Mouse (Mus musculus) ES-E14 (cell line): ENCODE data around the gene Hlcs. TPM values are rescaled to one million over a fixed set of nuclear protein-coding genes. Genes with fewer than 3 reads are reported as not detected.
A peak's percentile ranks its signal among the peaks of the same experiment; 100 is the strongest.

Source experiments
- DNase-seq: peaks from one replicate; pipeline ENCODE4 v3.0.0-alpha.2; 2013; ENCODE audit warnings: low read depth, low spot score
- H3K27ac ChIP-seq: 2 replicates; pipeline ENCODE4 v1.5.1; 2012; ENCODE audit warnings: low read depth, mild to moderate bottlenecking, low read length, moderate library complexity, mixed read lengths; ENCODE audit not compliant: poor library complexity, insufficient read depth, severe bottlenecking
- H3K36me3 ChIP-seq: 2 replicates; pipeline ENCODE4 v1.6.1; 2012; ENCODE audit warnings: mild to moderate bottlenecking, low read length, moderate library complexity, mixed read lengths; ENCODE audit not compliant: control insufficient read depth, poor library complexity, insufficient read depth, severe bottlenecking
- H3K4me1 ChIP-seq, 2 experiments: fragments of 150-350 bp in 1 of 2; sonication (generic) in 1 of 2; 2 replicates each; pipeline ENCODE4 v1.6.1; 2012; ENCODE audit warnings: low read length in 2 of 2, mild to moderate bottlenecking in 1 of 2, mixed read lengths in 1 of 2; ENCODE audit not compliant: control insufficient read depth in 2 of 2, insufficient read depth in 2 of 2, poor library complexity in 1 of 2
- H3K4me3 ChIP-seq, 2 experiments: fragments of 150-350 bp in 1 of 2; sonication (generic) in 1 of 2; 2 replicates each; pipeline ENCODE4 v1.5.1; 2012; ENCODE audit warnings: low read length in 2 of 2, low read depth in 1 of 2, mild to moderate bottlenecking in 1 of 2, mixed read lengths in 1 of 2; ENCODE audit not compliant: insufficient read depth in 1 of 2, poor library complexity in 1 of 2, severe bottlenecking in 1 of 2
- H3K9ac ChIP-seq: 2 replicates; pipeline ENCODE4 v1.6.1; 2012; ENCODE audit warnings: low read depth, mild to moderate bottlenecking, low read length, mixed read lengths; ENCODE audit not compliant: poor library complexity, insufficient read depth, severe bottlenecking
- H3K9me3 ChIP-seq: fragments of 150-350 bp; sonication (generic); 2 replicates; pipeline ENCODE4 v1.6.1; 2012; ENCODE audit warnings: low read depth, mild to moderate bottlenecking, low read length; ENCODE audit not compliant: control insufficient read depth, insufficient read depth
- CHD2 ChIP-seq: IDR thresholded peaks from 2 replicates; pipeline ENCODE4 v1.6.1; 2014; ENCODE audit warnings: mild to moderate bottlenecking, low read depth, low read length, inconsistent platforms
- HCFC1 ChIP-seq: IDR thresholded peaks from 2 replicates; pipeline ENCODE4 v1.6.1; 2012; ENCODE audit warnings: low read length, inconsistent platforms, borderline replicate concordance; ENCODE audit not compliant: insufficient read depth
- MAFK ChIP-seq: IDR thresholded peaks from 2 replicates; pipeline ENCODE4 v1.6.1; 2014; ENCODE audit warnings: mild to moderate bottlenecking, low read depth, low read length, inconsistent platforms; ENCODE audit not compliant: insufficient read depth
- ZC3H11A ChIP-seq: IDR thresholded peaks from 2 replicates; pipeline ENCODE4 v1.6.1; 2012; ENCODE audit warnings: low read depth, mild to moderate bottlenecking, inconsistent platforms, low read length, borderline replicate concordance
- ZNF384 ChIP-seq: IDR thresholded peaks from 2 replicates; pipeline ENCODE4 v1.6.1; 2012; ENCODE audit warnings: low read depth, low read length, inconsistent platforms
- in situ Hi-C, 2 experiments: fragments of 600-800 bp; cut with MboI; formaldehyde crosslinking; loops; one replicate each; pipeline ENCODE4 v1.15.1; 2025; ENCODE audit warnings: low sequenced_read_pairs in 2 of 2, inconsistent platforms in 1 of 2; ENCODE audit not compliant: unreplicated experiment in 2 of 2
- total RNA-seq: library from RNA; depleted of rRNA; stranded (reverse); fragments of 300-350 nt; gene quantifications from 2 replicates; pipeline ENCODE4 v1.2.3, GENCODE M21; 2012

Gene Hlcs
- total RNA-seq, 1 experiment, result 5.2 TPM

DNA sequence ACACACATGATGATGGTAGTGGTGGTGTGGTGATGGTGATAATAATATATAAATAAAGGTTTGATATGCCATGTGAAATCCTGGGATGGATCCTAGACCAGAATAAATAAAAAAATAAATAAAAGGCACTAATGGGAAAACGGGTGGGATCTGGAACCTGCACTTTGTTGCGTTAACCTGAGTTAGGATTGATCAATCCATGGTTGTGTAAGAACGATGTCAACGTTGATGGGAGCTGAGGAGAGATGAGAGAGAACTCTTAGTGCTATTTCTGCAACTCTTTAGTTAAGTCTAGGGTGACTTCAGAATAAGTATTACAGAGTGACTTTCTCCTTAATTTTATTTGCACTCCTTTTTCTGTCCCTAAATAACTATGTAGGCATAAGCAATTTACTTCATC is 12.2 kb downstream of the Hlcs start:
- in situ Hi-C loops, result no loop called here
- Histone ChIP-seq H3K4me3 (no peak overlapping the region), H3K4me1 (peaks cover 6 to 10% of the 10 kb centered on the region in 2 experiments; a peak in 2 of 4 replicates), H3K36me3 (no peaks in the 10 kb centered on the region), H3K9ac (no peak overlapping the region), H3K9me3 (no peaks in the 10 kb centered on the region), H3K27ac (no peak overlapping the region)
- DNase-seq, result no peak
- TF ChIP-seq ZNF384 (no peak), MAFK (no peak), HCFC1 (no peak), CHD2 (no peak), ZC3H11A (no peak)

DNA sequence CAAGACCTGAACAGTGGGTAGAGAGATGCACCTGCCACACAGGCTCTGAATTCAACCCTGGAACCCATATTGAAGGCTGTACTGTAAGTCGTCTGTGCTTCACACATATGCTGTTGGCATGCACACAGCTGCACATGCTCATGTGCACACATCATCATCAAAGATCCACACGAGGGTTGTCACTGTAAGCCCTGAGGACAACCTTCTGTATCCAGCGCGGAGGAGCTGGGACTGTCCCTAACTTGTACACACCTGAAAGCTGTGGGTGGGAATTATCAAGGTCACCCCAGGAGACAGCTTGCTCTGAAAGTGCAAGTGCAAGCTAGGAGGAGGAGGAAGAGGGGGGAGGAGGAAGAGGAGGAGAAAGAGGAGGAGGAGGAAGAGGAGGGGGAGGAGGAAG is 14.2 kb downstream of the Hlcs start:
- H3K36me3 ChIP-seq, result no peaks in the 10 kb centered on the region
- no peaks in the 10 kb centered on the region for H3K9me3 ChIP-seq
- H3K9ac ChIP-seq, result no peak overlapping the region
- no peak for TF ChIP-seq HCFC1
- TF ChIP-seq MAFK, result no peak
- no peak for TF ChIP-seq CHD2
- TF ChIP-seq ZC3H11A, result no peak
- no peak for TF ChIP-seq ZNF384
- no peak overlapping the region for H3K27ac ChIP-seq
- no peak overlapping the region for H3K4me3 ChIP-seq
- peaks cover 6 to 10% of the 10 kb centered on the region in 2 experiments; a peak in 2 of 4 replicates for H3K4me1 ChIP-seq
- in situ Hi-C loops, result no loop called here
- no peak for DNase-seq

DNA sequence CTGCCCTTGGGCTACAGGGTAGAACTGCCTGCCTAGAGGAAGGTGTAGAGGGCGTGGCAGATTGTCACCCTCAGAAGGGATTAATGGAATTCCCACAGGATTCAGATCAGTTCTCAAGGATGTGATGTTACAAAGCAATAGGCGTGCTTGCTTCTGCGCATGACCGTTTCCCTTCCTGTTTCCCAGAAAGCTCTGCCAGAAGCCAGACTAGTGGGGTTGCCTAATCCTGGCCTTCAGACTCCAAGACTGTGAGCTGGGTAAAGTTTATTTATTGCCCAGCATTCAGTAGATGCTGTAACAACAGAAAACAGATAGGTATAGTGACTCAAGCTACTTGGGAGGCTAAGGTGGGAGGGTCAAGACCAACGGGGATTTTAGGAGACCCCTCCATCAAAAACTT is 15.3 kb downstream of the Hlcs start:
- Histone ChIP-seq H3K4me1 (peaks cover 5 to 9% of the 10 kb centered on the region in 2 experiments; a peak in 2 of 4 replicates), H3K4me3 (no peak overlapping the region), H3K27ac (no peak overlapping the region), H3K9me3 (no peaks in the 10 kb centered on the region), H3K9ac (no peak overlapping the region), H3K36me3 (no peaks in the 10 kb centered on the region)
- in situ Hi-C loops, result no loop called here
- no peak for TF ChIP-seq ZC3H11A
- no peak for TF ChIP-seq HCFC1
- DNase-seq, result no peak

DNA sequence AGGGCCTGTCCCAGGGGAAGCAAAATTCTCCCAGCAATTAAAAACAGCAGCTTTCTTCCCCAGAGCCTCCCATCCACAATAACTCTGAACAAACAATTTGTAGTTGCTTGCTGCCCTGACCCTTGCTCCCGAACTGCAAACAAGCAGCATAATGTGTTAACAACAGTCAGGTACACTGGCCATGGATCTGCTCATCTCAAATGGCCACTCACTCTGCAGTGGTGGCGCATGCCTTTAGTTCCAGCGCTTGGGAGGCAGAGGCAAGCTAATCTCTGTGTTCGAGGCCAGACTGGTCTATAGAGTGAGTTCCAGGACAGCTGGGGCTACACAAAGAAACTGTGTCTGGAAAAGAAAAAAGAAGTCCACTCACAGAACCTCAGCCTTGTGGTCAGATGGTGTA is 22.2 kb downstream of the Hlcs start:
- H3K9me3 ChIP-seq, result no peaks in the 10 kb centered on the region
- no peak overlapping the region for H3K4me3 ChIP-seq
- in situ Hi-C loops, result no loop called here
- no peak overlapping the region for H3K9ac ChIP-seq
- H3K36me3 ChIP-seq, result no peaks in the 10 kb centered on the region; the same call in 1 of the 2 replicates
- no peak for TF ChIP-seq HCFC1
- TF ChIP-seq CHD2, result no peak
- peaks cover 0 to 2% of the 10 kb centered on the region in 2 experiments; a peak in 1 of 4 replicates for H3K4me1 ChIP-seq
- H3K27ac ChIP-seq, result no peak overlapping the region
- no peak for DNase-seq

DNA sequence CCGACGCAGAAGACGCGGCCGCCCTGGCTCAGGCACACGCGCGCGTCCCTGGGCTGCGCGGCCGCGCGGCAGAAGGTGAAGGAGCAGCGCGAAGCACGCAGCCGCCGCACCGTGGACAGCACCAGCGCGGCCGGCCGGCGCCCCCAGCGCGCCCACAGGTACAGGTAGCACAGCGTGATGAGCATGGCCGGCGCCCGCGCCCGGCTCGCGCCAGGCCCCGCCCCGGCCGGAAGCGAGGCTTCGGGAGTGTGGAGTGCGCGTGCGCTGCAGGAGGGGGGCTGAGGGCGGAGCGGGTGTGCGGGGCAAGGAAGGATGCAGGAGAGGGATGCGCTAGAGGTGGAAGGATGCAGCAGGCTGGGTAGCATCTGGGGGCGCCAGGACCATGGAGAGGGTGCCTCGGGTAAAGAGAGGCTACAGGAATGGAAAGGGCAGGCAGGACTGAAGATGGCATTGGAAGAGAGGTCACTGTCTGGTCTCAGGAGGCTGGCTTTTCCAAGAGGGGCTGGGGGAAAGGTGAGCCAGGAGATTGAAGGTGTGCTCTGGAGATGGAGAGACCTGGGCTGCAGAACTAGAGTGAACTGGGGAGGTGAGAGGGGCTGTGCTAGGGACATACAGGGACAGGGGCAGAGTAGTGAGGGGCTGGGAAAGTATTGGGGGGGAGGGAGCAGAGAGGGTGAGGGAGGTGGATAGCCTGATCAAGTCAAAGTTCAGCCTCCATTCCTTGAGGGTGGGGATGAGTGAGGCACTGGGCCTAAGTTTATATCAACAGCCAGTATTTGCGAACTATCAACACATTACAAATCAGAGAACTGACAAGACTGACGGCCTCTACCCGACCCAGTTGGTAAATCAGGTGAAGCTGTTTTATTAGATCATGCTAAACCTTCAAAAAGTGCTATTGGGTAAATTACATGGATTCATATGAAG is 23.0 kb downstream of the Hlcs start:
- in situ Hi-C loops, result no loop called here
- peak; percentile 77 for DNase-seq
- H3K27ac ChIP-seq, result no peak overlapping the region
- H3K9ac ChIP-seq, result peak overlapping the region; percentile 80
- peaks cover 0 to 2% of the 10 kb centered on the region in 2 experiments; a peak in 1 of 4 replicates for H3K4me1 ChIP-seq
- no peaks in the 10 kb centered on the region; the same call in 1 of the 2 replicates for H3K36me3 ChIP-seq
- TF ChIP-seq ZNF384, result no peak
- no peak for TF ChIP-seq HCFC1
- TF ChIP-seq ZC3H11A, result no peak
- TF ChIP-seq CHD2, result no peak
- no peak for TF ChIP-seq MAFK
- H3K9me3 ChIP-seq, result no peaks in the 10 kb centered on the region
- peak overlapping the region; percentile 72 to 84 for H3K4me3 ChIP-seq
